Mouse (Mus musculus) embryo, embryonic 11 days (tissue): Measurements from ENCODE around the gene Olfr1132.
"Not testable (repeated sequence)": the region's sequence is repeated elsewhere in the genome, so short reads cannot be mapped to it uniquely, and the experiment has no call there.

ENCODE experiments used
- DNase-seq: peaks from one replicate; pipeline ENCODE4 v3.0.0-alpha.2; 2015

Olfr1132 gene

GRCm38 (mm10) chr2:87637435-87637834 is at the start of gene Olfr1132:
Gene Olfr1132, minus strand, starts transcription at chr2:87637535.
- no peak for DNase-seq

GRCm38 (mm10) chr2:87673564-87673963 is 36.2 kb upstream of the Olfr1132 start, which contains the start of gene Olfr1135:
Gene Olfr1135, minus strand, starts transcription at chr2:87673664.
- DNase-seq, result no peak

- DNase-seq, result no peak
These were observed 21.0 kb upstream of the Olfr1132 start, which contains the start of gene Olfr1134 for GRCm38 (mm10) chr2:87658360-87658759. Gene Olfr1134, minus strand, starts transcription at chr2:87658460.

- no peak for DNase-seq
These were observed 9.9 kb upstream of the Olfr1132 start, which contains the start of gene Olfr1133 for GRCm38 (mm10) chr2:87647274-87647673. Gene Olfr1133, minus strand, starts transcription at chr2:87647374.

GRCm38 (mm10) chr2:87642441-87642840 is 5.1 kb upstream of the Olfr1132 start:
- DNase-seq, result no peak

- no peak for DNase-seq
These were observed 10.5 kb downstream of the Olfr1132 start, which contains the start of gene Olfr1131 for GRCm38 (mm10) chr2:87626804-87627203. Gene Olfr1131, plus strand, starts transcription at chr2:87627104.

- not testable (repeated sequence) for DNase-seq
These were observed 31.4 kb downstream of the Olfr1132 start, which contains the start of gene Olfr1130 for GRCm38 (mm10) chr2:87605912-87606311. Gene Olfr1130, plus strand, starts transcription at chr2:87606212.
